ENCODE assay signal across 8 mouse cellular contexts in genomic region chr9:25693632-25694031, GRCm38 (mm10).
DNase-seq lines count a peak whose midpoint lies in the region; ATAC-seq and TF ChIP-seq lines count a peak whose summit lies in the region.

No protein-coding gene starts in this region.

- no peak overlapping the region for H3K4me2 ChIP-seq in heart, embryonic 12.5 days
- no peak overlapping the region for H3K4me2 ChIP-seq in embryonic facial prominence, embryonic 14.5 days (ENCODE audit: low read depth, low read length)
- no peak overlapping the region for H3K4me2 ChIP-seq in kidney, postnatal 0 days (ENCODE audit: low read length)

- H3K27ac ChIP-seq in heart, embryonic 12.5 days (ENCODE audit: poor library complexity, severe bottlenecking) = no peak overlapping the region
- no peak overlapping the region for H3K27ac ChIP-seq in embryonic facial prominence, embryonic 14.5 days (replicated peaks; ENCODE audit: low read depth, low read length)
- no peak overlapping the region for H3K27ac ChIP-seq in kidney, postnatal 0 days

- no peak overlapping the region for H3K4me3 ChIP-seq in heart, embryonic 12.5 days
- H3K4me3 ChIP-seq in embryonic facial prominence, embryonic 14.5 days (ENCODE audit: low read depth, low read length) = no peak overlapping the region
- H3K4me3 ChIP-seq in kidney, postnatal 0 days (replicated peaks; ENCODE audit: low read depth, low read length) = no peak overlapping the region

- H3K36me3 ChIP-seq in heart, embryonic 12.5 days = no peaks in the 10 kb centered on the region
- no peaks in the 10 kb centered on the region for H3K36me3 ChIP-seq in embryonic facial prominence, embryonic 14.5 days (ENCODE audit: control insufficient read depth, insufficient read depth, low read length)
- no peaks in the 10 kb centered on the region for H3K36me3 ChIP-seq in kidney, postnatal 0 days (ENCODE audit: insufficient read depth, low read length)

- H3K9me3 ChIP-seq in heart, embryonic 12.5 days (replicated peaks) = no peaks in the 10 kb centered on the region
- no peaks in the 10 kb centered on the region for H3K9me3 ChIP-seq in embryonic facial prominence, embryonic 14.5 days (ENCODE audit: control insufficient read depth, low read length)
- no peaks in the 10 kb centered on the region for H3K9me3 ChIP-seq in kidney, postnatal 0 days (replicated peaks; ENCODE audit: low read length)

- DNase-seq in heart, postnatal 10 days = peak; percentile 11 to 26
- DNase-seq in ZHBTc4 (ENCODE audit: low read depth, low spot score) = peak; percentile 31
- DNase-seq in embryonic facial prominence, embryonic 14.5 days (ENCODE audit: low spot score) = peak; percentile 31
- DNase-seq in kidney, postnatal 0 days (ENCODE audit: low spot score) = peak; percentile 22
- peak; percentile 1 to 3 for DNase-seq in lung, adult 18-20 months
- DNase-seq in ovary, postnatal 36 days (ENCODE audit: low spot score) = peak; percentile 14

- H3K9ac ChIP-seq in heart, embryonic 12.5 days = no peak overlapping the region
- no peak overlapping the region for H3K9ac ChIP-seq in embryonic facial prominence, embryonic 14.5 days (ENCODE audit: low read depth, low read length)
- no peak overlapping the region for H3K9ac ChIP-seq in kidney, postnatal 0 days (ENCODE audit: low read depth, low read length)

- ATAC-seq in heart, embryonic 12.5 days (ENCODE audit: insufficient number of reproducible peaks, low FRiP score) = no peak
- no peak for ATAC-seq in embryonic facial prominence, embryonic 14.5 days (ENCODE audit: low read depth)
- no peak for ATAC-seq in kidney, postnatal 0 days (replicated peaks; ENCODE audit: low FRiP score, low read depth)
- ATAC-seq in erythroid progenitor cell, adult 5-6 weeks (replicated peaks; ENCODE audit: low FRiP score, poor library complexity, severe bottlenecking) = no peak

- H3K4me1 ChIP-seq in heart, embryonic 12.5 days (replicated peaks) = no peaks in the 10 kb centered on the region
- H3K4me1 ChIP-seq in embryonic facial prominence, embryonic 14.5 days (ENCODE audit: control insufficient read depth, insufficient read depth, low read length) = no peaks in the 10 kb centered on the region
- H3K4me1 ChIP-seq in kidney, postnatal 0 days (replicated peaks; ENCODE audit: insufficient read depth, low read length) = no peaks in the 10 kb centered on the region

- peak; percentile 58 for TF ChIP-seq CTCF in kidney, postnatal 0 days (IDR thresholded peaks at IDR 0.05; ENCODE audit: low read depth)

- WGBS in heart, embryonic 12.5 days = 38% methylated on average over 5 of the region's 5 CpGs
- WGBS in embryonic facial prominence, embryonic 14.5 days = 48% methylated on average over 5 of the region's 5 CpGs
- whole genome bisulfite sequencing in kidney, postnatal 0 days = 44% methylated on average over 5 of the region's 5 CpGs

- intact Hi-C loops in heart, postnatal 10 days (cut with DNase I) = loop anchor here (2.0 kb wide), 1 partner anchor 1083 kb away; no protein-coding TSS in a partner anchor

- no peaks in the 10 kb centered on the region for H3K27me3 ChIP-seq in heart, embryonic 12.5 days (replicated peaks)
- no peaks in the 10 kb centered on the region for H3K27me3 ChIP-seq in embryonic facial prominence, embryonic 14.5 days (replicated peaks; ENCODE audit: control insufficient read depth, insufficient read depth, low read length)
- H3K27me3 ChIP-seq in kidney, postnatal 0 days (ENCODE audit: insufficient read depth, low read length) = no peaks in the 10 kb centered on the region
